Mouse (Mus musculus) liver, postnatal 0 days (tissue): Measurements from ENCODE around the gene Six5. TPM values are rescaled to one million over a fixed set of nuclear protein-coding genes. Genes with fewer than 3 reads are reported as not detected.

ENCODE experiments used
- ATAC-seq: fragments of 200-750 bp; cut with Nextera tagmentation; 2 replicates; pipeline ENCODE4 v1.8.0; 2017; ENCODE audit warnings: mild to moderate bottlenecking, moderate library complexity
- DNase-seq: peaks from one replicate; pipeline ENCODE4 v3.0.0-alpha.2; 2016
- H3K27ac ChIP-seq: fragments of 300-500 bp; sonication (generic); 2 replicates; pipeline ENCODE4 v1.5.1; 2014; ENCODE audit warnings: antibody characterized with exemption, moderate library complexity, mild to moderate bottlenecking, low read depth
- H3K27me3 ChIP-seq: fragments of 300-500 bp; sonication (generic); 2 replicates; pipeline ENCODE4 v1.6.1; 2014; ENCODE audit warnings: low read length, control low read depth, mixed read lengths; ENCODE audit not compliant: insufficient read depth
- H3K36me3 ChIP-seq: fragments of 300-500 bp; sonication (generic); replicated peaks from 2 replicates; pipeline ENCODE4 v1.6.1; 2014; ENCODE audit warnings: mild to moderate bottlenecking, control low read depth, low read length, moderate library complexity, mixed read lengths; ENCODE audit not compliant: insufficient read depth
- H3K4me1 ChIP-seq: fragments of 300-500 bp; sonication (generic); 2 replicates; pipeline ENCODE4 v1.6.1; 2014; ENCODE audit warnings: antibody characterized with exemption, mild to moderate bottlenecking, control low read depth; ENCODE audit not compliant: insufficient read depth
- H3K4me2 ChIP-seq: fragments of 300-500 bp; sonication (generic); 2 replicates; pipeline ENCODE4 v1.6.1; 2014; ENCODE audit warnings: low read depth, mild to moderate bottlenecking, low read length, moderate library complexity, mixed read lengths
- H3K4me3 ChIP-seq: fragments of 300-500 bp; sonication (generic); 2 replicates; pipeline ENCODE4 v1.5.1; 2014; ENCODE audit warnings: low read depth, low read length
- H3K9ac ChIP-seq: fragments of 300-500 bp; sonication (generic); replicated peaks from 2 replicates; pipeline ENCODE4 v1.6.1; 2014; ENCODE audit warnings: mild to moderate bottlenecking, moderate library complexity
- H3K9me3 ChIP-seq: fragments of 300-500 bp; sonication (generic); 2 replicates; pipeline ENCODE4 v1.6.1; 2016; ENCODE audit warnings: mild to moderate bottlenecking, control low read depth, low read length, mixed read lengths
- CTCF ChIP-seq: sonication (generic); IDR thresholded peaks from 2 replicates; pipeline ENCODE4 v1.5.1; 2016; ENCODE audit warnings: antibody characterized with exemption, low read depth
- EP300 ChIP-seq: IDR thresholded peaks from 2 replicates; pipeline ENCODE4 v1.6.1; 2016; ENCODE audit warnings: antibody characterized with exemption, low read depth, mild to moderate bottlenecking
- WGBS: fragments of 180-500 bp; shearing (Covaris S2); extraction: QIAGEN DNeasy Blood & Tissue Kit; methylation state at CpG from one replicate; pipeline ENCODE4 v1.1.7; 2014; ENCODE audit not compliant: insufficient replicate concordance; 5-methylcytosine and 5-hydroxymethylcytosine counted together
- polyA plus RNA-seq: library from polyadenylated mRNA; unstranded; fragments of >200 nt; fragmentation: Nextera tagmentation; extraction: Ambion mirVana; gene quantifications from 2 replicates; pipeline ENCODE4 v1.2.1, GENCODE M21; 2015

Six5 gene
- polyA plus RNA-seq, 1 experiment from 2014 or later, result 0.78 TPM

GRCm38 (mm10) chr7:19051161-19051560 lies 43.2 kb upstream of the Six5 start:
- Histone ChIP-seq H3K27me3 (no peaks in the 10 kb centered on the region), H3K36me3 (peaks cover 48% of the 10 kb centered on the region), H3K4me1 (no peaks in the 10 kb centered on the region), H3K4me2 (no peak overlapping the region), H3K9me3 (no peaks in the 10 kb centered on the region), H3K4me3 (no peak overlapping the region), H3K27ac (no peak overlapping the region), H3K9ac (no peak overlapping the region)
- ATAC-seq (no peak), DNase-seq (no peak)
- WGBS, result 67% methylated on average over 4 of the region's 4 CpGs
- TF ChIP-seq EP300 (no peak), CTCF (no peak)

- H3K9me3 ChIP-seq, result no peaks in the 10 kb centered on the region
- DNase-seq, result no peak
- H3K4me1 ChIP-seq, result no peaks in the 10 kb centered on the region
- H3K9ac ChIP-seq, result no peak overlapping the region
- H3K36me3 ChIP-seq, result peaks cover 35% of the 10 kb centered on the region
- no peak for TF ChIP-seq CTCF
- TF ChIP-seq EP300, result no peak
- no peak overlapping the region for H3K27ac ChIP-seq
- no peaks in the 10 kb centered on the region for H3K27me3 ChIP-seq
- WGBS, result 84% methylated on average over 15 of the region's 15 CpGs
- H3K4me2 ChIP-seq, result no peak overlapping the region
- no peak for ATAC-seq
- no peak overlapping the region for H3K4me3 ChIP-seq
These were observed 41.9 kb upstream of the Six5 start for GRCm38 (mm10) chr7:19052345-19053135.

GRCm38 (mm10) chr7:19053136-19053532 lies 41.3 kb upstream of the Six5 start:
- no peak overlapping the region for H3K27ac ChIP-seq
- H3K4me1 ChIP-seq, result no peaks in the 10 kb centered on the region
- TF ChIP-seq EP300 (no peak), CTCF (no peak)
- WGBS, result 85% methylated on average over 7 of the region's 7 CpGs
- no peak overlapping the region for H3K4me3 ChIP-seq
- H3K27me3 ChIP-seq, result no peaks in the 10 kb centered on the region
- H3K36me3 ChIP-seq, result peaks cover 29% of the 10 kb centered on the region
- H3K4me2 ChIP-seq, result no peak overlapping the region
- ATAC-seq (no peak), DNase-seq (no peak)
- no peak overlapping the region for H3K9ac ChIP-seq
- H3K9me3 ChIP-seq, result no peaks in the 10 kb centered on the region

GRCm38 (mm10) chr7:19054047-19054776 lies 40.2 kb upstream of the Six5 start, which contains the start of gene Rsph6a:
Rsph6a (plus strand) TSS chr7:19054690.
- no peak for TF ChIP-seq EP300
- peak; percentile 53 for TF ChIP-seq CTCF
- H3K4me1 ChIP-seq, result no peaks in the 10 kb centered on the region
- H3K9ac ChIP-seq, result no peak within 1 kb of the TSS
- H3K4me3 ChIP-seq, result no peak within 1 kb of the TSS
- H3K9me3 ChIP-seq, result no peaks in the 10 kb centered on the region
- H3K27me3 ChIP-seq, result no peaks in the 10 kb centered on the region
- DNase-seq (no peak), ATAC-seq (no peak)
- H3K4me2 ChIP-seq, result no peak within 1 kb of the TSS
- no peak within 1 kb of the TSS for H3K27ac ChIP-seq
- 60% methylated on average over 33 of the region's 33 CpGs for WGBS
- peaks cover 21% of the 10 kb centered on the region for H3K36me3 ChIP-seq

GRCm38 (mm10) chr7:19054777-19055076 lies 39.7 kb upstream of the Six5 start:
- ATAC-seq, result no peak
- H3K4me2 ChIP-seq, result no peak overlapping the region

GRCm38 (mm10) chr7:19055108-19055507 lies 39.3 kb upstream of the Six5 start:
- Histone ChIP-seq H3K36me3 (peaks cover 15% of the 10 kb centered on the region), H3K27me3 (no peaks in the 10 kb centered on the region), H3K4me1 (no peaks in the 10 kb centered on the region), H3K27ac (no peak overlapping the region), H3K4me2 (no peak overlapping the region), H3K4me3 (no peak overlapping the region), H3K9me3 (no peaks in the 10 kb centered on the region), H3K9ac (no peak overlapping the region)
- ATAC-seq (no peak), DNase-seq (no peak)
- WGBS, result 82% methylated on average over 8 of the region's 8 CpGs
- no peak for TF ChIP-seq CTCF
- no peak for TF ChIP-seq EP300

More at GRCm38 (mm10) chr7:19054777-19055076, 39.7 kb upstream of the Six5 start:
- Histone ChIP-seq H3K9ac (no peak overlapping the region), H3K4me3 (no peak overlapping the region), H3K9me3 (no peaks in the 10 kb centered on the region), H3K4me1 (no peaks in the 10 kb centered on the region), H3K36me3 (peaks cover 19% of the 10 kb centered on the region), H3K27ac (no peak overlapping the region), H3K27me3 (no peaks in the 10 kb centered on the region)
- 84% methylated on average over 9 of the region's 9 CpGs for WGBS
- TF ChIP-seq EP300, result no peak
- no peak for TF ChIP-seq CTCF
- no peak for DNase-seq
